Mouse (Mus musculus): ENCODE results near the gene Serpina1f. TPM values are rescaled to one million over a fixed set of nuclear protein-coding genes. Genes with fewer than 3 reads are reported as not detected.
"Not testable (repeated sequence)": the region's sequence is repeated elsewhere in the genome, so short reads cannot be mapped to it uniquely, and the experiment has no call there.

The Serpina1f gene
- polyA plus RNA-seq, 1 experiment from 2014 or later: not detected

- ATAC-seq (ENCODE audit: low FRiP score): peak; percentile 20; the same call in 1 of the 2 replicates
- WGBS: 54% methylated on average over 3 of the region's 3 CpGs
- no peak overlapping the region for H3K27ac ChIP-seq (ENCODE audit: low read depth, low read length)
Observed at GRCm38 (mm10) chr12:103688221-103688814, 7.0 kb downstream of the Serpina1f start.

GRCm38 (mm10) chr12:103687021-103687420 lies 8.3 kb downstream of the Serpina1f start:
- Histone ChIP-seq H3K36me3 (ENCODE audit: control insufficient read depth, insufficient read depth, low read length) (no peaks in the 10 kb centered on the region), H3K9ac (ENCODE audit: low read depth, low read length) (no peak overlapping the region), H3K4me2 (replicated peaks; ENCODE audit: low read depth, low read length) (no peak overlapping the region), H3K27ac (ENCODE audit: low read depth, low read length) (no peak overlapping the region), H3K27me3 (ENCODE audit: control insufficient read depth, insufficient read depth, low read length) (no peaks in the 10 kb centered on the region), H3K4me1 (replicated peaks; ENCODE audit: control insufficient read depth, insufficient read depth, low read length) (no peaks in the 10 kb centered on the region), H3K9me3 (ENCODE audit: control insufficient read depth, low read length) (no peaks in the 10 kb centered on the region), H3K4me3 (ENCODE audit: low read depth, low read length) (no peak overlapping the region)
- DNase-seq (ENCODE audit: low spot score): peak; percentile 3
- 59% methylated on average over 7 of the region's 7 CpGs for WGBS
- ATAC-seq (ENCODE audit: low FRiP score): no peak

More at GRCm38 (mm10) chr12:103688221-103688814, 7.0 kb downstream of the Serpina1f start:
- Histone ChIP-seq H3K9me3 (ENCODE audit: control insufficient read depth, low read length) (no peaks in the 10 kb centered on the region), H3K4me2 (replicated peaks; ENCODE audit: low read depth, low read length) (no peak overlapping the region), H3K4me3 (ENCODE audit: low read depth, low read length) (no peak overlapping the region), H3K36me3 (ENCODE audit: control insufficient read depth, insufficient read depth, low read length) (no peaks in the 10 kb centered on the region), H3K9ac (ENCODE audit: low read depth, low read length) (no peak overlapping the region), H3K27me3 (ENCODE audit: control insufficient read depth, insufficient read depth, low read length) (no peaks in the 10 kb centered on the region), H3K4me1 (replicated peaks; ENCODE audit: control insufficient read depth, insufficient read depth, low read length) (no peaks in the 10 kb centered on the region)
- DNase-seq (ENCODE audit: low spot score): peak; percentile 26

- Histone ChIP-seq H3K27ac (ENCODE audit: low read depth, low read length) (no peak overlapping the region), H3K27me3 (ENCODE audit: control insufficient read depth, insufficient read depth, low read length) (no peaks in the 10 kb centered on the region), H3K9ac (ENCODE audit: low read depth, low read length) (no peak overlapping the region), H3K4me3 (ENCODE audit: low read depth, low read length) (no peak overlapping the region), H3K4me2 (replicated peaks; ENCODE audit: low read depth, low read length) (no peak overlapping the region), H3K4me1 (replicated peaks; ENCODE audit: control insufficient read depth, insufficient read depth, low read length) (no peaks in the 10 kb centered on the region), H3K36me3 (ENCODE audit: control insufficient read depth, insufficient read depth, low read length) (no peaks in the 10 kb centered on the region), H3K9me3 (ENCODE audit: control insufficient read depth, low read length) (no peaks in the 10 kb centered on the region)
- 82% methylated on average over 3 of the region's 3 CpGs for WGBS
- DNase-seq (ENCODE audit: low spot score): no peak
- ATAC-seq (ENCODE audit: low FRiP score): no peak
Observed at GRCm38 (mm10) chr12:103686050-103686449, 9.3 kb downstream of the Serpina1f start.

GRCm38 (mm10) chr12:103685386-103685785 lies 9.9 kb downstream of the Serpina1f start:
- no peak overlapping the region for H3K4me3 ChIP-seq (ENCODE audit: low read depth, low read length)
- H3K9me3 ChIP-seq (ENCODE audit: control insufficient read depth, low read length): no peaks in the 10 kb centered on the region
- H3K4me2 ChIP-seq (replicated peaks; ENCODE audit: low read depth, low read length): no peak overlapping the region
- 86% methylated on average over 3 of the region's 3 CpGs for WGBS
- DNase-seq (ENCODE audit: low spot score) (no peak), ATAC-seq (ENCODE audit: low FRiP score) (no peak)
- no peaks in the 10 kb centered on the region for H3K4me1 ChIP-seq (replicated peaks; ENCODE audit: control insufficient read depth, insufficient read depth, low read length)
- no peaks in the 10 kb centered on the region for H3K27me3 ChIP-seq (ENCODE audit: control insufficient read depth, insufficient read depth, low read length)
- H3K36me3 ChIP-seq (ENCODE audit: control insufficient read depth, insufficient read depth, low read length): no peaks in the 10 kb centered on the region
- H3K9ac ChIP-seq (ENCODE audit: low read depth, low read length): no peak overlapping the region
- H3K27ac ChIP-seq (ENCODE audit: low read depth, low read length): no peak overlapping the region

GRCm38 (mm10) chr12:103683775-103684174 lies 11.6 kb downstream of the Serpina1f start:
- 60% methylated on average over 4 of the region's 4 CpGs for WGBS
- no peak overlapping the region for H3K9ac ChIP-seq (ENCODE audit: low read depth, low read length)
- no peak for DNase-seq (ENCODE audit: low spot score)
- H3K9me3 ChIP-seq (ENCODE audit: control insufficient read depth, low read length): no peaks in the 10 kb centered on the region
- no peaks in the 10 kb centered on the region for H3K4me1 ChIP-seq (replicated peaks; ENCODE audit: control insufficient read depth, insufficient read depth, low read length)
- H3K27me3 ChIP-seq (ENCODE audit: control insufficient read depth, insufficient read depth, low read length): no peaks in the 10 kb centered on the region
- no peak overlapping the region for H3K4me2 ChIP-seq (replicated peaks; ENCODE audit: low read depth, low read length)
- H3K27ac ChIP-seq (ENCODE audit: low read depth, low read length): no peak overlapping the region
- H3K4me3 ChIP-seq (ENCODE audit: low read depth, low read length): no peak overlapping the region
- ATAC-seq (ENCODE audit: low FRiP score): no peak
- H3K36me3 ChIP-seq (ENCODE audit: control insufficient read depth, insufficient read depth, low read length): no peaks in the 10 kb centered on the region

- H3K4me3 ChIP-seq (ENCODE audit: low read depth, low read length): no peak overlapping the region
- H3K9me3 ChIP-seq (ENCODE audit: control insufficient read depth, low read length): no peaks in the 10 kb centered on the region
- H3K36me3 ChIP-seq (ENCODE audit: control insufficient read depth, insufficient read depth, low read length): no peaks in the 10 kb centered on the region
- ATAC-seq (ENCODE audit: low FRiP score) (no peak), DNase-seq (ENCODE audit: low spot score) (no peak)
- no peak overlapping the region for H3K27ac ChIP-seq (ENCODE audit: low read depth, low read length)
- no peak overlapping the region for H3K9ac ChIP-seq (ENCODE audit: low read depth, low read length)
- no peaks in the 10 kb centered on the region for H3K4me1 ChIP-seq (replicated peaks; ENCODE audit: control insufficient read depth, insufficient read depth, low read length)
- H3K4me2 ChIP-seq (replicated peaks; ENCODE audit: low read depth, low read length): no peak overlapping the region
- no peaks in the 10 kb centered on the region for H3K27me3 ChIP-seq (ENCODE audit: control insufficient read depth, insufficient read depth, low read length)
- WGBS: 75% methylated on average over 2 of the region's 2 CpGs
Observed at GRCm38 (mm10) chr12:103681739-103682138, 13.6 kb downstream of the Serpina1f start.

- Histone ChIP-seq H3K4me1 (replicated peaks; ENCODE audit: control insufficient read depth, insufficient read depth, low read length) (no peaks in the 10 kb centered on the region), H3K27ac (ENCODE audit: low read depth, low read length) (no peak overlapping the region), H3K4me2 (replicated peaks; ENCODE audit: low read depth, low read length) (no peak overlapping the region), H3K27me3 (ENCODE audit: control insufficient read depth, insufficient read depth, low read length) (no peaks in the 10 kb centered on the region), H3K9me3 (ENCODE audit: control insufficient read depth, low read length) (no peaks in the 10 kb centered on the region), H3K36me3 (ENCODE audit: control insufficient read depth, insufficient read depth, low read length) (no peaks in the 10 kb centered on the region), H3K4me3 (ENCODE audit: low read depth, low read length) (no peak overlapping the region), H3K9ac (ENCODE audit: low read depth, low read length) (no peak overlapping the region)
- 91% methylated on average over 2 of the region's 2 CpGs for WGBS
- DNase-seq (ENCODE audit: low spot score): no peak
- ATAC-seq (ENCODE audit: low FRiP score): no peak
Observed at GRCm38 (mm10) chr12:103681169-103681568, 14.2 kb downstream of the Serpina1f start.

GRCm38 (mm10) chr12:103679853-103680252 lies 15.5 kb downstream of the Serpina1f start:
- WGBS: 100% methylated on average over 1 of the region's 1 CpGs
- not testable (repeated sequence) for H3K4me3 ChIP-seq (ENCODE audit: low read depth, low read length); H3K36me3 ChIP-seq (ENCODE audit: control insufficient read depth, insufficient read depth, low read length); H3K4me2 ChIP-seq (replicated peaks; ENCODE audit: low read depth, low read length); ATAC-seq (ENCODE audit: low FRiP score); H3K9me3 ChIP-seq (ENCODE audit: control insufficient read depth, low read length); H3K27ac ChIP-seq (ENCODE audit: low read depth, low read length); H3K4me1 ChIP-seq (replicated peaks; ENCODE audit: control insufficient read depth, insufficient read depth, low read length); H3K27me3 ChIP-seq (ENCODE audit: control insufficient read depth, insufficient read depth, low read length); H3K9ac ChIP-seq (ENCODE audit: low read depth, low read length); DNase-seq (ENCODE audit: low spot score)

- Histone ChIP-seq H3K9ac (ENCODE audit: low read depth, low read length) (no peak within 1 kb of the TSS), H3K36me3 (ENCODE audit: control insufficient read depth, insufficient read depth, low read length) (no peaks in the 10 kb centered on the region), H3K4me3 (ENCODE audit: low read depth, low read length) (no peak within 1 kb of the TSS), H3K4me2 (replicated peaks; ENCODE audit: low read depth, low read length) (no peak within 1 kb of the TSS), H3K9me3 (ENCODE audit: control insufficient read depth, low read length) (no peaks in the 10 kb centered on the region), H3K27me3 (ENCODE audit: control insufficient read depth, insufficient read depth, low read length) (no peaks in the 10 kb centered on the region), H3K27ac (ENCODE audit: low read depth, low read length) (no peak within 1 kb of the TSS), H3K4me1 (replicated peaks; ENCODE audit: control insufficient read depth, insufficient read depth, low read length) (no peaks in the 10 kb centered on the region)
- DNase-seq (ENCODE audit: low spot score) (no peak), ATAC-seq (ENCODE audit: low FRiP score) (no peak)
- 100% methylated on average over 1 of the region's 1 CpGs for WGBS
Observed at GRCm38 (mm10) chr12:103676039-103676438, 19.3 kb downstream of the Serpina1f start, which contains the start of gene Serpina16. Serpina16 (minus strand) TSS chr12:103676139.

Measured in hindbrain, embryonic 11.5 days (tissue).